Mouse (Mus musculus) c-Kit-positive CD71-positive TER-119-negative erythroid progenitor cells, embryonic 14.5 days (primary cell): Measurements from ENCODE around the gene Rcan2.
A peak's percentile ranks its signal among the peaks of the same experiment; 100 is the strongest.

Experiments used
- DNase-seq: peaks from one replicate; pipeline ENCODE4 v3.0.0-alpha.2; 2013; ENCODE audit warnings: low read depth

The Rcan2 gene

DNA sequence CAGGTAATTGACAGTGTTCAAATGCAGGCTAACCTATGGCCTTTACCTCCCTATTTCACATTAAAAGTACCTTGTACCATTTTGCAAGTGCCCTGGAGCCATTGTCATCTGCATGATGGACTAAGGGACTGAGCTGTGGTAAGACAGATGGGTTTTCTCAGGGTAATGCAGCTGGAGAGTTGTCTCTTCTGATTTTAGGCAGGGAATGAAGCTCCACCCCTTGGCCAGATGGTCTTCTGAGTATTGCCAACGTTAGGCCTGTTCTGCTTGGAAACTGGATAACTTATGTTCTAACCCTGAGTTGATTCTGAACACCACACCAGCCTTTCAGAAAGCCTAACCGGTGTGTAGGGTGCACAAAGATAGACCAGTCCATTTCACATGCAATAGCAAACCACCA lies 222.7 kb downstream of the Rcan2 start:
- no peak for DNase-seq

DNA sequence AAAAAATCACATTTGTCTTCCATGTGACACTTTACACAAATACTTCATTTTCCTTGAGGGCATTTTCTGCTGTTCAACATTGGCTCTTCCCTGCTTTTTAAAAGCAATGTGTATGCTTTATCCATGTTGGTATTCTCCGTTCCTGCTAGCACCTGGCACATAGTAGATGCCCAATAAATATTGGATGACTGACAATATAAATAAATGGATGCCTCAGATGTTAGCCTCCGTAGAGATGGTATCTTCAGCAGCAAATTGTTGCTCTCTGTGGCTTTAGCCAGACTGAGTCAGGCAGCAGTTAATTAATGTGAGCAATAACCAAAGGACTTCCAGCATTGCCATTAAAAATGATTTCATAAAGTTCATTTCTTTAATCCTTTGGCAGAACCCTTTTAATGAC lies 223.9 kb downstream of the Rcan2 start:
- no peak for DNase-seq

DNA sequence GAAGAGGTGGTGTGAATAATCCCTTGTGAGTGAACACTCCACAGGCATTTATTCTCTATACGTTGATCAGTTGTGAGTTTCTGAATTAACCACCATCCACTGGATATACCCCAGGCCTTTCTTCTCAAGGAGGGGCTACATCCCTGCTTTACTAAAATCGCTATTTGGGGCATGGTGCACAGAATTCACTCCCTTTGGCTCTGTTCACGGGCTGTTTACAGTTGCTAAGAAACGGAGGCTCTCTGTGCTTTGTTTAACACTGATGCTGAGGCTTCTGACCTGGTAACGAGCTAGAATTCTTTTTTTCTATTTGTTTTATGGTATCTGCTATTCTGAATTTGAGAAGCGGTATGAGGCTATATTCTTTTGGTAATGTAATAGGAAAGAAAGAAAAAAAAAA lies 224.8 kb downstream of the Rcan2 start:
- DNase-seq: no peak

DNA sequence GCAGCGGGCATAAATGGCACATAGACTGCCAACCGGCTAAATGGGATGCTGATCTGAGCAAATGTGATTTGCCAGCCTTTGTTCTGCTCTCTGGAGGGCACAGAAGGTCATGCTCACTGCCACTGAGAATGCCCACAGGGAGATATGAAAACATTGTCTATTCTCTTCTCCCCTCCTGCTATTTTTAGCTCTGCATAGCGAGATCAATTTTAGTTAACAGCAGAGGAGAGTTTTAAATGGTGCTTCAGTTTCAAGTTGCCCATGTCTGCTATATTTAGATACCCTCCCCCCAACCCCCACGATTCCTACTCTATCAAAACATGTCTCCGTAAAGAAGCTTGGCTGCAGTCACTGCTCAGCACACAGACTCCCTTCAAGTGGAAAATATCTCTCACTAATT lies 225.2 kb downstream of the Rcan2 start:
- DNase-seq: no peak

GRCm38 (mm10) chr17:44026786-44027185 lies 225.6 kb downstream of the Rcan2 start:
- no peak for DNase-seq

GRCm38 (mm10) chr17:44027311-44027710 lies 226.2 kb downstream of the Rcan2 start:
- no peak for DNase-seq

- DNase-seq: no peak
These were observed 228.5 kb downstream of the Rcan2 start for GRCm38 (mm10) chr17:44029616-44030015.

- DNase-seq: no peak
These were observed 229.8 kb downstream of the Rcan2 start for GRCm38 (mm10) chr17:44030776-44031587.

- DNase-seq: no peak
These were observed 233.9 kb downstream of the Rcan2 start for GRCm38 (mm10) chr17:44035005-44035404.

- peak; percentile 7 for DNase-seq
These were observed 237.5 kb downstream of the Rcan2 start for GRCm38 (mm10) chr17:44038656-44039055.

GRCm38 (mm10) chr17:44040449-44040848 lies 239.3 kb downstream of the Rcan2 start:
- no peak for DNase-seq

GRCm38 (mm10) chr17:44042301-44042700 lies 241.2 kb downstream of the Rcan2 start:
- no peak for DNase-seq

- no peak for DNase-seq
These were observed 241.7 kb downstream of the Rcan2 start for GRCm38 (mm10) chr17:44042861-44043260.

DNA sequence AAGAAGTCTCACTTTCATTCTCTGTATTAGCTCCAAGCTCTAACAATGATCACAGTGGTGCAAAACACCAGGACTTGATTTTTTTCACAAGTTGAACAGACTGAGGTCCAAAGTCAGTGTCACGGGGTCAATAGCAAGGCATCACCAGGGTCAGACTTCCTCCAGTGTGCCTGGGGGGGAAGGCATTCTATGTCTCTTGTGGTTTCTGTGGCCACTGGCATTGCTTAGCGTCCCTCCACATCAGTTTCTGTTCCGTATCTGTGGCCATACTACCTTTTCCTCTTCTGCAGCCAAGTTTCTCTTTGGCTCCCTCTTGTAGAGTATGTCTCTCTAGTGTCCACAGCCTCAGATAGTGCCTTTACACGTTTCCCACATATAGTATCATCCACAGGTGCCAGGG lies 252.3 kb downstream of the Rcan2 start:
- no peak for DNase-seq

DNA sequence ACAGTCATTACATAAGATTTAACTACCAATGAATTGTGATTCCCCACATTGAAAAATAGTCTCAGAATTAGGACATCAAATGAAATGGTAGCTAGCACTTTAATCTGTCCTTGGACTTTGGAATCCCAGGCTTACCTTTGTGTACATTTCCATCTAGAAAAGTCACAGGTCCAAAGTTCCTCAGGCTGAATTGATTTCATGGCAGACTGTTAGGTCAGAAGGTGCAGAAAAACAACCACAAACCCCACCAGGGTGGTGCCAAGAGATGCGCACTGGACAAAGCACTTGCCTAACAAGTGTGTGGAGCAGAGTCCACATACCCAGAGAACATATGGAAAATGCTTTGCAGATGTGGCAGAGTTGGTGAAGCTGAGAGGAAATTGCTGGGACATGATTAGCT lies 256.0 kb downstream of the Rcan2 start:
- no peak for DNase-seq

- DNase-seq: no peak
These were observed 257.0 kb downstream of the Rcan2 start for GRCm38 (mm10) chr17:44058145-44058544.

DNA sequence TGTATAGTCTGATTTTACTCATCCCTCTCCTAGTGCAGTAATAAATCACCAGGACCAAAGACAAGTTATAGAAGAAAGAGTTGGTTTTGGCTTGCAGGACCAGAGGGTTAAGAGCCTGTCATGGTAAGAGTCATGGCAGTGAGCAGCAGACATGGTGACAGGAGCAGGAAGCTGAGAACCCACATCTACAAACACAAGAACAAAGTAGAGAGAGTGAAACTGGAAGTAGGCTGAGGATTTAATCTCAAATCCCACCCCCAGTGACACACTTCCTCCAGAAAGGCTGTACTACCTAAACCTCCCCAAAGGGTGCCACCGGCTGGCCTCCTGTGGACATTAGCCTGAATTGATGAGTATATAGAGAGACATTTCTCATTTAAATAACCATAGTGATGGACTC lies 259.6 kb downstream of the Rcan2 start:
- DNase-seq: no peak

DNA sequence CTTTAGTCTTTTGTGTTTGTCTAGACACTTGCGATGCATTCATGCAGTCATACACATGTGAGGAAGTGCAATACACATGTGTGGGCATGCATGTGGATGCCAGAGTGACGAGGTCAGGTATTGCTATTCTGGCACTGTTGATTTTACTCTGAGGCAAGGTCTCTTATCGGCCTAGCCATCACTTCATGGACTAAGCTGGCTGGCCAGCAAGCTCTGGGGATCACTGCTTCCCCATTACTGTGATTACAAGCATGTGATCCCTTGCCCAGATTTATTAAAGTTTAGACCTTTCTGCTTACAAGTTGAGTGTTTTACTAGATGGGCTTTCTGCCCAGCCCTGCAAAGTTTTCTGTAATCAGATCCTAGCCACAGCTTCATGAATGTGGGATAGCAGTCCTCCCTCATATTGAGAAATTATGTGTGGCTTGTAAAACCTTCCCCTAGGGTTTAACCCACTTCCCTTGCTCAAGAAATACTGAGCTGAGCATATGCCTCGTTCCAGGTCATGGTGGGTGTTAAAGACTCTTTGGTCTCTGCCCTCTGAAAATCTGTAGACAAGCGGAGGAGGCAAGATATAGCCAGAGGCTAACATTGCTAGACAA lies 260.2 kb downstream of the Rcan2 start:
- DNase-seq: no peak

DNA sequence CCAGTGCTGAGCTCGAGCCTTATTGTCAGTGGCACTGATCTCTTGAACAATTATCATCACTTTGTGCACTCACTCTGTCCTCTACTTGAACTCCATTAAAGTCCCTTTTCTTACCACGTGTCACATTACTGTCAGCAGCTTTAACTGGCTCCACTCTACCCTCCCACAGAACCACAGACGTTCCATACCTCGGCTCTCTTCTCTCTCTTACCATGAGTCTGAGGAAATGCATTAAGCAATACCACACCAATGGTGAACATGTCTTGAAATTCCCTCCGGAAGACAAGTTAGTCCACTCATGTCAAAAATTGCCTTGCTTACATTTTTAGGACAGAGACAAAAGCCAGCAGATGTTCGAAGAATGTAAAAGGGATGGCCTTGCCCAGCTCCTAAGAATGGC lies 267.7 kb downstream of the Rcan2 start:
- no peak for DNase-seq

GRCm38 (mm10) chr17:44071680-44072079 lies 270.5 kb downstream of the Rcan2 start:
- no peak for DNase-seq

DNA sequence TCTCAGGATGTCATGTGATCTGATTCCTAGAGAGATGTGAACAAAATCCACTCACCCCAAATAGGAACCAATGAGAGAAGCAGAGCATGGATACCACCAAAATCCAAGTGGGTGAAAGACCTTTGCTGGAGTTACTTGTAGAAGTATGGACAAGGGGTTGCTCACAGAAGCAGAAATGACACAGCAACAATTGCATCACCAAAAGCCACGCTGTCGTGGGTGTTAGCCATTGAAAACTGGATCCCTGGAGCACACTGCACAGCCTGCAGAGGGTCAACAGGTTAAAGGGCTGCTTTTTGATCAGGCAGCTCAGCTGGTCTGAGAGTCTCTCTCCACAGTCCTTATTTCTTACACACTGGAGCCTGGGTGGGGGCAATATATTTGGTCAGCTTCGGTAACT lies 274.4 kb downstream of the Rcan2 start:
- DNase-seq: no peak

DNA sequence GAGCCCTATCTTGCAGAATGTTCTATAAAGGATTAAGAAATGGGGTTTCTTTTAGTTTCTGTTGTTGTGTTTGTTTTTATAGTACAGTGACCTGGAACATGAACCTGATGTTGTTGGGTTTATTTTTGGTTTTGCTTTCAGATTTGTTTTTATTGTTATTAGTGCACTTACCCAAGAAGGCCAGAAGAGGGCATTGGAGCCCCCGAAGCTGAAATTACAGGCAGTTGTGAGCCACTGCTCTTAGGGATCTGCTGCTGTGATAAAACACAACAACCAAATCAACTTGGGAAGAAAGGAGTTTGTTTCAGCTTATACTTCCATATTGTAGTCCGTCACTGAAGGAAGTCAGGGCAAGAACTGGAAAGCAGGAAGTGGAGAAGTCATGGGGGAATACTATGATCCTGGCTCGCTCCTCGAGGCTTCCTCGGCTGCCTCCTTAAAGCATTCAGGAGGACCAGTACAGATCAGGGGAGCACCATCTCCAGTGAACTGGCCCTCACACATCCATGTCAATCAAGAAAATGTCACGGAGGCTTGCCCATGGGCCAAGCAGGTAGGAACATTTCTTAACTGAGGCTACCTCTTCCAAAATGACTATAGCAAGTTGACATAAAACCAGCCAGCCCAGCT lies 275.0 kb downstream of the Rcan2 start:
- DNase-seq: no peak

DNA sequence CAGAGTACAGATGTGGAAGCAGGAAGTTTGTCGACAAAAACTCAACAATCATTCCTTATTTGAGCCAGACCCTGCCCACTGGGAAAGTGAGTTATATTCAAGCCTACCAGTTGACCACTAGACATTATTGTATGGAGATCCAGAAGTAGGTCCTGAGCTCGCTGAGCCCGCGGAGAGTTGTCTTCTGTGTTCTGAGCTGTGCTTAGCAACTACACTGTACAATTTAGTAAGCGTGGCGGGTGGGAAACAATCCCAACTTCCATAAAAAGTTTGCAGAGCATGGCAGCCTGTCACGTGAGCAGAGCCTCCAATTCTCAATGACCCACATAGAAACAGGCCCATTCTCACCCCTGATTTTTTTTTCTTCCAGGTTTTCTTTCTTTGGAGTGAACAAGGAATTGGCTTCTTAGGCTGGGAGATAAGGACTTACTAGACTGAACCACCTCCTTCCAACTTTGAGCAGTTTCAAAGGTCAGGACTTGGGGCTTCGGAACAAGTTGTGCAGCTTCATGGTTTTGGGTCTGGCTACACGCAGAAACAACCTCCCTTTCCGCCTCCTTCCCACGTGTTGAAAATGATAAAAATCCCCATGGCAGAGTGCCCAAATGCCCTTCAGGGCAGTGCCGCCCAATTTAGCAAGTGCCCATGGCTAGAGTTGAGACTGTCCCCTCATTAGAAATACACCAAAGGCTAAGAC lies 276.1 kb downstream of the Rcan2 start:
- DNase-seq: no peak
